Mouse (Mus musculus) heart, adult 2 months (tissue): ENCODE results near the gene Ppp1r16b.

Source experiments
- CTCF ChIP-seq: fragments of 200-600 bp; IDR thresholded peaks from 2 replicates; pipeline ENCODE4 v1.8.1; 2022; ENCODE audit warnings: antibody characterized with exemption, mild to moderate bottlenecking, moderate library complexity
- EP300 ChIP-seq: fragments of 200-500 bp; IDR thresholded peaks from 2 replicates; pipeline ENCODE4 v1.6.1; 2011; ENCODE audit warnings: low read depth, low read length, control low read depth; ENCODE audit not compliant: insufficient read depth
- POLR2A ChIP-seq: fragments of 200-500 bp; IDR thresholded peaks from 2 replicates; pipeline ENCODE4 v1.6.1; 2011; ENCODE audit warnings: mild to moderate bottlenecking, low read depth, low read length, control low read depth; ENCODE audit not compliant: insufficient read depth

- TF ChIP-seq CTCF: no peak
- no peak for TF ChIP-seq POLR2A
- no peak for TF ChIP-seq EP300
These were observed 63.0 kb downstream of the Ppp1r16b start for GRCm38 (mm10) chr2:158728061-158728815.
